Mouse (Mus musculus) c-Kit-negative CD71-positive TER-119-positive erythroid progenitor cells, embryonic 14.5 days (primary cell): ENCODE data around the gene Ankrd11.

Experiments used
- DNase-seq: peaks from one replicate; pipeline ENCODE4 v3.0.0-alpha.2; 2013; ENCODE audit warnings: low read depth, low spot score

Gene Ankrd11

DNA sequence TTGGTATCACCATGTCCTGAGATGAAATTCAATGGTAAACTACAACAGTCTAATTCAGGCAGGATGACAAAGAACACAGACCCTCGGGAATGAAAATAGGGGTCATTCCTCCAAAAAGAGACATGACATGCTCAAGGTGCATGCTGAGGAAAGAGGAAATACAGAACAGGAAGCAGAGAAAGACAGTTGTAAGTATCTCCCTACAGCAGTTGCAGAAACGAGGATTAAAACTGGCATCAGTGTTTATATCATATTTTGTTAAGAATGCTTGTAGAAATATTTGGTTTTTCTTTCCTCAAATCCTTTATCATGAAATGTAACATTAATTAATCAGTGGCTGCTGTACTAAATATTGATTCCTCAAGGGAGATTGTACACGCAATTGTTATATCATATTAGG is 75.4 kb downstream of the Ankrd11 start:
- DNase-seq, result no peak

DNA sequence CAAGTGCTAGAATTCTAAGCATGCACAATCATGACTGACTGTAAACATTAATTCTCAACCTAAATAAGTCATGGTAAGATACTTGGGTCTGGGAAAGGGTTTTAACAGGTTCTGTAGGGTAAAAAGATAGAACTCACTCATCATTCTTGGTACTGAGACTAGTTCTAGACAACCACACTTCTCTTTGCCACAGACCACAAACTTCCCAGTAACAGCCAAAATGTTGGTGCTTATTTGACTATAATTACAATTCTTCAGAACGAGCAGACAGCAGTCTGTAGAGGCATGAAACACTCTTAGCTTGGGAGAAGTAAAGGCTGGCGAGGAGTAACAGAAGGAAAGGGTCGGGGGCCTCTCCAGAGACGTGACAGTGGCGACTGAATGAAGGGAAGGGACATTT is 80.0 kb downstream of the Ankrd11 start:
- DNase-seq, result no peak

GRCm38 (mm10) chr8:122961458-122961857 is 80.6 kb downstream of the Ankrd11 start:
- no peak for DNase-seq

DNA sequence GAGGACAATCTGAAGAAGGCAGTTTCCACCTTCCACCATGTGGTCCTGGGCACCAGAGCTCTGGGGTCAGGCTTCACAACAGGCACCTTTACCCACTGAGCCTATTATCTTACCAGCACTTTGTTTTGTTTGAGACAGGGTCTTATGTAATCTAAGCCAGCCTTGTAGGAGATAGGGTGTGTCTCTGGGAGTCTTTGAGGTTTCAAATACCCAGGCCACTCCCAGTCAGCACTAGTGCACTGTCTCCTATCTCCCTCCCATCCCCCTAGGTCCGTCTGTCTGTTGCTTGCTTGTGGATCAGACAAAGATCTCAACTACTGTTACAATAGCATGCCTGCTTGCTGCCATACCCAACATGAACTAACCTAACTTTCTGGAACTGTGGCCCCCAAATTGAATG is 81.1 kb downstream of the Ankrd11 start:
- no peak for DNase-seq

DNA sequence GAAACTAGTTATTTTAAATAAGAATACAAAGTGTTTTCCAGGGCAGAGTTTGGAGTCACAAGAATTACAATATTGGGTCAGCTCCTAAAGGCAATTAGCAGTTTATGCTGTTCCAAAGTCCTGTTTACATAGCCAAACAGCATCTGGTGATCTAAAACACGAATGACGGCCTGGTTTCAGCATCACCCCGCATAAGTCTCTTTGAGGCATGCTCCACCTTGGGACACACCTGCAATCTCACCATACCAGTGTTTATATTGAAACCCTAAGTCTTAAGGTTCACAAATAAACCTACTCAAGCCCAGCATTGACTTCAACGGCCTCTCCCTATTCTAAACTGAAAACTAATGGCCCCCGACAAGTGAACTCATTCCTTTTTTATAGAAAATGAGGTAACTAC is 81.8 kb downstream of the Ankrd11 start:
- DNase-seq, result no peak

- no peak for DNase-seq
Measured at GRCm38 (mm10) chr8:122955997-122956396, 86.1 kb downstream of the Ankrd11 start.

DNA sequence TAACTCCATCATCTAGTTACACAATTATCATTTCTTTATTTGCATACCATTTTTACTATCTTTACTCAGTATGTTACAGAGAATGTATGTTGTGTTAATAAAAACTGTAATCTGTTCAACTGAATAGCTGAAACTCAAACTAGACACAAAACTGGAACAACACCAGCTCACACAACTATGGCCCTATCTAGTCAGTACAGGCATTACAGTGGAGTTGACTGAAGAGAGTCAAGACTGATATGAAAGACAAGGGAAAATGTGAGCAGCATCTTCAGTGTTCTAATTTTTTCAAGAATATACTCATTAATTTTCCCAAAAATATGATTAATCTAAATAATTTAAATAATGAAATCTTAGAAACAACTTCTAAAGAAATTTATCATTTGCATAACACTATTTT is 86.9 kb downstream of the Ankrd11 start:
- DNase-seq, result no peak

- DNase-seq, result no peak
Measured at GRCm38 (mm10) chr8:122954090-122954799, 87.8 kb downstream of the Ankrd11 start.

- DNase-seq, result no peak
Measured at GRCm38 (mm10) chr8:122953028-122953427, 89.0 kb downstream of the Ankrd11 start.

GRCm38 (mm10) chr8:122951456-122951855 is 90.6 kb downstream of the Ankrd11 start:
- DNase-seq, result no peak

DNA sequence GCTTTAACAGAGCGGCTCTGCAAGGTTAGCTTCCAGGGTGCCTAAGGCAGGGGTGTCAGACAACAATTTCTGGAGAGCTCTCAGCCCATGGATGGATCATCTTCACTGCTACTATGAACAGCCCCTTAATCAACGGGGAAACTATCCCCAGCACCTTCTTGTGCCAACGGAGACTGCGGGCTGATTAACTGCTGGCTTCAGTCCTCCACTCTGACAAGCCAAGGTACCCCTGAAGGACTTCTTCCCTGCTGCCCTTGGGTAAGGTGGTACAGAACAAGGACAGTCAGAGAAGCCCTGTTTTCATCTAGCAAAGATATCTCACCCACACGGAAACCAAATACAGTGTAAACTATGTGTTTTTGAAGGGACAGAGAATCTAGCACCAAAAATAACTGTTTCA is 92.4 kb downstream of the Ankrd11 start:
- DNase-seq, result no peak

DNA sequence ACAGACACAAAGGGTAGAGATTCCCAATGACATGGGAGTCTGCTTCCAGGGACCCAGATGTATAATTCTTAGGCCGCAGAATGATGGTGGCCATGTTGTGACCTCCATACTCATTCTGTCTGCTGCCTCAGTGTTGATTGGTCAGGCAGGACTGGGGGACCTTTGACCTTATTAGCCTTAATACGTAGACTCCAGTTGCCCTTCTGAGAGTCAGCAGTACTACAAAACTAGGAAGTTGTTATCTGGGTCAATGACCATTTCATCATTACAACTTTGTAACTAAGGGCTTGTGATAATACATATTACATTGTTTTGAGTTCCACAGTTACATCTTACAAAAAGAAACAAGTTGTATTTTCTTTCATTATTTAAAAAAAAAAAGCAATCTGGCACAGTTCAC is 96.3 kb downstream of the Ankrd11 start:
- no peak for DNase-seq

DNA sequence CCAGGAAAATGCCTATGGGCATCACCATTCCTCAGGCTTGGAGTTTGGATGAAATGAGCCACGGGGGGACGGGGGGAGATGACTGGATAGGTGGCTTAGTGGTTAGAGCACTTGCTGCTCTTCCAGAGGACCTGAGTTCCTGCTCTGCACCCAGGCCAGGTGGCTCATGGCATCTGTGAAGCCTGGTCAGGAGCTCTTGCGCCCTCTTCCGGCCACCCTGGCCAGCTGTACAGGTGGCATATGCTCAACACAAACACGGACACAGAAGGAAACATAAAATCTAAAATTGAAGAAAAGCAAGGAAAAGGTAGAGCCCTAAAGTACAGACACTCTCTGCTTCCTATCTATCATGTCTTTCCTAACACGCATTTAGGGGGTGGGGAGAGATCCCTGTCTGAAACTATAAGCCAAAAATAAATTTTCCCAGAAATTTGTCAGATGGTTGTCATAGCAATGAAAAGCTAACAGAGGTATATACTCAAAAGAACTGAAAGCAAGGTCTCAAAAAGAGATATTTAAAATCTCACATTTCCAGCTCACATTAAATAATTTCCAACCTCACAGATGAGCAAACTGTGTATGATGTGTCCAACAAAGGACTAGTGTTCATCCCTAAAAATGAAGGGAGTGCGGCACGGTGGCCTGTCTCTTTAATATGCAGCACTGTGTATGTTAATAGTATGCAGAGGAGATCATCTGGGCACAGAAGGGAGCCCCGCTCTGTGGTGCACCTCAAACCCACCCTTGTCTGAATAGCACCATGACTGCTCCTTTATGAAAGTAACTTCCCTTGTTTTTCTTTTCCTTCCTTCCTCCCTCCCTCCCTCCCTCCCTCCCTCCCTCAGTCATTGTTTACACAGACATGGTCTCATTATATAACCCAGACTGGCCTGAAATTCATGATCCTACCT is 99.0 kb downstream of the Ankrd11 start:
- DNase-seq, result no peak

DNA sequence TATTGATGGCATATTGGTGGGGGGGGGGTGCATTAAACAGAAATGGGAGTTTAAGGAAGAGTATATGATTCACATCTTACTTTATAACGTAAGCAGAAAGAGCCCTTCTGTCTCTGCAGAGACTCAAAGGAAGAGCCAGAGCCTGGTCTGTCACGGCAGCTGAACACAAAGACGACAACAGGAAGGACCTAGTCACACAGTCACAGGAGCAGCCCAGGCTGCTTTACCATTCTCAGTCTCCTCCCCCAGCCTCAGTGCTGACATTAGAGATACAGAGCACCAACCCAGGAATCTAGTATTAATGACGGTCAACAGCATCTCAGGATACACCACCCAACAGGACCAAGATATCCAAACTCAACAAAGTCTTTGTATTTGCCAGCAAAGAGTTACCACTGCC is 103.5 kb downstream of the Ankrd11 start:
- no peak for DNase-seq

DNA sequence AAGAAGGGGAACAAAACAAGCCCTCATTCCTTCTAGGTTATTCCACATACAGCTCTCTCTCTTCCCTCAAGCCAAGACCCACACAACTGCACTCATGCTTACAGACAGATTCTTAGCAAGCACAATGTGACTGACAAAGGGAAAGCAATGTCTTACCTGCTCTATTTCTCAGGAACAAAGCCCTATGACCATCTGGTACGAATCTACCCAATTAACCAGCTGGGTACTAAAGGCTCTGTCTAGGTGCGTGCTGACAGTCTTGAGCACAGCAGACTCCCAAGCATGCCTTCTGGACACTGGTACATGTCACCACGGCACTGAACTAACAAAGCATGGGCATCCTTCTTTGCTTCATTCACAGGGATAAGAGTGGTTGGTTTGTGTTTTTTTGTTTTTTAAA is 103.9 kb downstream of the Ankrd11 start:
- DNase-seq, result no peak

DNA sequence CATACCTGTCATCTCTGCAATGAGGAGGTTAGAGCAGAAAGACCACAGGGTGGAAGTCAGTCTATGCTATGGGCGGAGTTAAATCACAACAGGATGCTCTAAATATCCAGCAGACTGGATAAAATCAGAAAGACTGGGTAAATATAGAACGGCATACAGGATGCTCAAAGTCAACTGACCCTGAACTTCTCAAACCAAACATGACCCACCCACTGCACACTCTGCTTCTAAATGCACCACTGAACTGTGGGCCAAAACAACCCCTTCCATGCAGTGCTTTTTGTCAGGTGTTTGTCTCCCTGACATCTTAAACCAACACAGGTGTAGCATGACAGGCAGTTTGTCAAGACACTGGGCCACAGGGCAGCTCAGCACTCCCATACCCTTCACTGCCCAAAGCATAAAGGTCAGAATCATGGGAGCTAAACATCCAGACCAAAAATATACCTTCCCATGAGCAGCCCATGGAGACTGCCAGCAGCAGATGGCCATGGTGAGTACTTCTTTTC is 104.5 kb downstream of the Ankrd11 start:
- no peak for DNase-seq

- no peak for DNase-seq
Measured at GRCm38 (mm10) chr8:122935912-122936311, 106.2 kb downstream of the Ankrd11 start.

DNA sequence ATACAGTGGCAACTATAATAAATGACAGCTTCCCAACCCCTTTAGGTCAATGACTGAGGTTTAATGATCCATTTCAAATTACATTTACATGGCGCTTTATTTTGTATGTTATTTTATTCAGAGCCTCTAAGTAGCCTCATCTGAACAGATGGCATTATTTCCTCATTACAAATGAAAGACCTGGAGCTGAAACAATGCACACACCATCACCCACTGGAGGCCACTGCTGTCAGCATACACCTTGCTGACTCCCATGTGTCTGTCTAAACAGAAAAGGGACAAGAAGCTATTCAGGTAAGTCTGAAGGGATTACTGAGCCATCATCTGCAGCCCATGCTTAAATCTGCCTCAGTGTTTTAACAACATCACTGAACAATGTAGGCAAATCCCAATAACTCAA is 107.0 kb downstream of the Ankrd11 start:
- DNase-seq, result no peak

DNA sequence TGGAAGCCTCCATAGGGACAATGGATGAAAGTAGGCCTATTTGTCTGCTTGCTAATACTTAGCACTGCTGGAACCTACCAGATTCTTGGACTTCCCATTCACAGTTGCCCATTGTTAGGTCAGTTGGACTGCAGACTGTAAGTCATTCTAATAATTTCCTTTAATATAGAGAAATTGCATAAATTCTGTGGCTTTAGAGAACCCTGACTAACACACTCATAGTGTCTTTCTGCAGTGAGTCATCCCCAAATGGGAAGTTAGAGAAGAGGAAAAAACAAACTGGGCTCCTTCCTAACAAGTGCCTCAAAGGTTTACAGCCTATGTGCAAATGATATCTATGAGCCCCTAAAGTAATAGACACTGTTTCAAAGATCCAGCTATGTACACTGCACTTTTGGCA is 108.1 kb downstream of the Ankrd11 start:
- no peak for DNase-seq

DNA sequence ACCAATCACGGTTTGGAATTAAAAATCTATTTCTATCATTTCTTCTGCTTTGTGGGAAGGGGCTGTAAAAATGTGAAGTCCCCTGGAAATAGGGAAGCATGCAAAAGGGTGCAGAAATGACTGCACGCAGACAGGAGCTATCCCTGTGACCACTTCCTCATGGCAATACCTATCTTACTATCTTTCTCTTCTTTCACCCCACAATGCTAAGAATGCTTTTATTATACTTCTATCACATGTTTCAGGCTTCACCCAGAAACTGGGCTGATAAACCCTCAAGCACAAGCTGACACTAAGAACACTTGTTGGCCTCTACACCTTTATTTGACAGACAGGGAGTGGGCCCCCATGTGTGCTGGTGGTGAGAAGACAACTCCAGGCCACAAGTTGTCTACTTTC is 109.5 kb downstream of the Ankrd11 start:
- DNase-seq, result no peak

DNA sequence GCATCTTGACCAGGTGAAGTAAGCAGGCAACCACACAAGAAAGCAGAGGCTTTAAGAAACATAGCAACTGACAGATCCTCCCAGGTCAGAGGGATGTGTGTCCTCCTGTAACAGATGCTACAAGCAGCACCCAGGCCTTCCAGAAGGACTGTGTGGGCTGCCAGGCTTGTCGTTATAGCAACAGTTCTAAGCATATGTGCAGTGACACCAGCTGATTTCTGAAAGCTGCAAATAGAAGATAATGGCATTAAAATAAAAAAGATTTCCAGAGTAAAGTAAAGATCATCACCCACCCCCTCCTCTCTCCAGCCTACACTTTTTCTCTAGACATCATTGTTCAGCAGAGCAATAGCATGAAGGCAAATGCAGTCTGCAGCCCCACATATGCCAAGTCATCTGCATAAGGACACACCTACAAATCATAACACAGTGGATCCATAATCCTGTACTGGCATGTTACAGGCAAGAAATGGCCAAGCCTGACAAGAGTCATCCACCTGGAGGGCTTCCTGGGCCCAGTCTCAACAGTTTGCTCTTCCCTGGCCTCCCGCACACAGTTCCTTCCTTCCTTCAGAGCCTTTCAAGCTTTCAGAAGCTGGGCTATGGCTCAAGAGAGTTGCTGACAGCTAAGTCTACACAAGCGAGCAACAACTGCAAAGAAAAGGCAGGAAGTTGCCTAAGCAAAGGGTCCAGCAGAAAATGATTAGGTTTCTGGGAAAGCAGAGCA is 110.1 kb downstream of the Ankrd11 start:
- no peak for DNase-seq

GRCm38 (mm10) chr8:122928631-122929224 is 113.3 kb downstream of the Ankrd11 start:
- DNase-seq, result no peak
